Mouse (Mus musculus) gastrocnemius, postnatal 14 days (tissue): ENCODE data around the gene Duoxa1. TPM values are rescaled to one million over a fixed set of nuclear protein-coding genes. Genes with fewer than 3 reads are reported as not detected.
A peak's percentile ranks its signal among the peaks of the same experiment; 100 is the strongest.
"Not testable (repeated sequence)": the region's sequence is repeated elsewhere in the genome, so short reads cannot be mapped to it uniquely, and the experiment has no call there.

Experiments used
- DNase-seq: peaks from one replicate; pipeline ENCODE4 v3.0.0; 2021; ENCODE audit warnings: mixed read lengths
- intact Hi-C: fragments of 180-260 bp; cut with DNase I; formaldehyde crosslinking; loops from one replicate; pipeline ENCODE4 v1.15.1; 2025; ENCODE audit warnings: low total_unique reads
- total RNA-seq, 2 experiments: library from RNA; stranded (reverse); gene quantifications; 2 replicates each; pipeline ENCODE4 v1.2.3; 2021

Duoxa1 gene
- total RNA-seq, 2 experiments from 2014 or later, result 0.42 to 0.53 TPM

- no peak for DNase-seq
- intact Hi-C loops, result no loop called here
Observed at GRCm38 (mm10) chr2:122337291-122337690, 23.8 kb upstream of the Duoxa1 start.

- intact Hi-C loops, result no loop called here
- DNase-seq, result peak; percentile 56
Observed at GRCm38 (mm10) chr2:122334170-122334569, 20.6 kb upstream of the Duoxa1 start.

- no peak for DNase-seq
- intact Hi-C loops, result no loop called here
Observed at GRCm38 (mm10) chr2:122332222-122332621, 18.7 kb upstream of the Duoxa1 start.

GRCm38 (mm10) chr2:122330317-122330716, 16.8 kb upstream of the Duoxa1 start:
- intact Hi-C loops, DNase-seq: not testable (repeated sequence)

DNA sequence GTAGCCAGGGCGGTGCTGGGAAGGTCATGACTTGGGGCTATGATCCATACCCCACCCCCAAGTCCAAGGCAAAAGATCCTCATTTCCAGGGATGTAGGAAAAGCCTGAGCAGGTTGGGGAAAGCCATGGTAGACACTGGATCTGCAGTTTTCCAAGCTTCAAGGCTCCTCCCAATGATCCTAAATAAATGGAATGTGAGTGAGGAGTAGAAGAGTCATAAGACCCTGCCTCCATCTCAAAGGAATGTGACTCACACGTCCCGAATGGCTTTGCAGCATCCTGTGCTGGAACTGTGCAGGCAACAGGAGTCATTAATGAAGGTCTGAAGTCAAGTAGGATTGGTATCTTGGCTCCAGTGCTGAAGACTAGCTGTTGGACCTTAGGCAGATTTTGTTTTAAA, 14.5 kb upstream of the Duoxa1 start:
- no peak for DNase-seq
- intact Hi-C loops, result no loop called here

GRCm38 (mm10) chr2:122325361-122325760, 11.8 kb upstream of the Duoxa1 start:
- intact Hi-C loops, result no loop called here
- no peak for DNase-seq

- intact Hi-C loops, result no loop called here
- no peak for DNase-seq
Observed at GRCm38 (mm10) chr2:122324586-122324985, 11.1 kb upstream of the Duoxa1 start.

DNA sequence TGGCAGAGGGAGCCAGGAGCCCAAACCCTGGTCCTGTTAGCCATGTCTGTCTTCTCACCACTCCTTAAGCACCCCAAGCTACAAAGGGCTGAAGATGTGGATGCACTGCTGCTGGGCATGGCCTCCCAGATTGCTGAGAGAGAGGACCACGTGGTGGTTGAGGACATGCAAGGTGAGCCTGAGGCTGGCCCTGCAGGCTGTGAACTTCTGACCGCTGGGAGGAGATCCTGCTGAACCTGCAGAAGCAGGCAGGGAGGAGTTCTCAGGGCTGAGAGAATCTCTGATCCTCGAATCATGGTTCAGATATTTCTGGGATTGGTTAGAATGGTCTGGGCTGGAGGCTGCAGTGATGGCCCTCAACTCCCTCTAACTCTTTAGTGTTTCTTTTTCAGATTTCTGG, 10.4 kb upstream of the Duoxa1 start:
- intact Hi-C loops, result no loop called here
- DNase-seq, result no peak

DNA sequence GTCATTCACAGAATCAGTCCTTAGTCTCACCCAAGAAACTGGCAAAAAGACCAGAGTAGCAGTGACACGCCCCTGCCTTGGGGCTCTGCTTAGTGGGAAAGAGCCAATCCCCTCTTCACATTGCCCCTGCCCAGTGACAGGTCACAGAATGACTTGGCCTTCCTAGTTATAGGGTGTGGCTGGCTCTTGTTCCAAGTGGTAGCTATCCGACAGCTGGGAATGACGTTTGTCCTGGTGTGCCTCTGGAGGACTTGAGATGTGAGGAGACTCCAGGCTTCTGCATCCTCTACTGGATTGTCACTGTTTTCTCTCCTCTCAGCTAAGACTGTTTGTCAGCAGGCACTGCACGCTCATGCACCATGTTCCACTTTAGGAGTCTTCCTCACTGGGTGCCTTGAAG, 3.9 kb upstream of the Duoxa1 start:
- no peak for DNase-seq
- intact Hi-C loops, result no loop called here

GRCm38 (mm10) chr2:122315372-122315771, 1.8 kb upstream of the Duoxa1 start, which contains the start of gene Duox1:
Duox1 (plus strand) TSS chr2:122315672.
- intact Hi-C loops, result no loop called here
- no peak for DNase-seq

DNA sequence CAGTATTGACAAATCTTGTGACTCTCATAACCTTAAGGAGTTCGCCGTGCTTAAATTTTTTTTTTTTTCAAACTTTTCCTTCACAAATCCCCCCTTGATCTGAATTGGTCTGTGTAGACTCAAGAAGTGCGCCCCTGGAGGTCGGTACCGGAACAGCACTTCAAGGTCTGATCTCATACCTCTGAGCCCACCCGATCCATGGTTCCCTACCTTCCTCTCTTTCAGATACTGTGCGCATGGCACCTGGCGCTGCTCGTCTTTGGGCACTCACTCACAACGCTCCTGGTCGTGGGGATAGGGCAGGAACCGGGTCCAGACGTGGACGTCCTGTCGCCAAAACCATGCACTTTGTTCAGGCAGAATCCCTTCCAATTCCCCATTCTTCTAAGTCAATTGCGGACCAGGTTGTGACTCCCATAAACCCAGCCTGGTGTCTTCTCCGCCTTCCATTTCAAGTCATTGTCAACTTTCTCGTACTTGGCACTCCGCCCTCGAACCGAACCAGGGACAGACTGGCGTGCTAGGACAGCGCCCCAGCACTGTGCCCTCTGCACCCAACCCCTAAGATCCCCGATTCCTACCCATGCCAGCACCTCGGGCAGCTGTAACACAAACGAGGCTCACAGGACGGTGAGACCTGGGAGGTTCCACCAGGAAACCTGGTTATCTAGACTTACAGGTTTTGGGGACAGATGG, 660 bp downstream of the Duoxa1 start:
- intact Hi-C loops, result no loop called here
- DNase-seq, result peak; percentile 47

DNA sequence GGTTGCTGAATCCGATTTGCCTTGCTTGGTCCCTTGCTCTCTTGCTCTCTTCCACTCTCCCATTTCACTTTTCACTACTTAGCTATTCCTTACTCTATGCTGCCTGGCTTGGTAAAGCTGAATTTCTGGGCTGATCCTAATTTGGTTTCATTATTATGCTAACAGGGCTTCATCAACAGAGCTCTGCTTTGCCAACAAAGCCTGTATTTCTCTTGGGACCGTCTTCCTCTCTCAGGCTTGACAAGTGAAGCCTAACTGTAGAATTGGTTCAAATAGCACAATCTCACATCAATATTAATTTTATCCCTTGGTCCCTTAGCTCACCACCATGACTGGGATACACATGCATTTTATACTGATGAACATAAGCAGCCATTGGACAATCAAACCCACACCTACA, 2.0 kb downstream of the Duoxa1 start:
- no peak for DNase-seq
- intact Hi-C loops, result no loop called here

DNA sequence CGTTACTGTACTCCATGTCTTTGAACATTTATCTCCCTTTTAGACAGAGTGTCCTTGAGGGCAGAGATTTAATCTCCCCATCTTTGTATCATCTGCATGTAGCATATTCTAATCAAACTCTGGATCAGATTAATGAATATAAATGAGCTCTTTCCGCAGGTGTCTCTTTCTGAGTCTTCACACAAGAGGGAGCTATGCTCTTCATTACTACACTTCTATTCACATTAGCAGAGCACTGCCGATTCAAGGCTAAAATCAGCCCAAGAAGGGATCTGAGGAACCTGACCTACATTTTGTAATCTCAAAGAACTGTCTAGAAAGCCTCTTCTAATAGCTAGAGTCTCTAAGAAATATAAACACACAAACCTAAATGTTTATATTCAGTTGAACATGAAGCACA, 3.9 kb downstream of the Duoxa1 start:
- intact Hi-C loops, result no loop called here
- DNase-seq, result no peak

- DNase-seq, result no peak
- intact Hi-C loops, result no loop called here
Observed at GRCm38 (mm10) chr2:122306184-122306583, 7.3 kb downstream of the Duoxa1 start.

GRCm38 (mm10) chr2:122305097-122305892, 8.2 kb downstream of the Duoxa1 start:
- no peak for DNase-seq
- intact Hi-C loops, result no loop called here

GRCm38 (mm10) chr2:122304544-122304943, 9.0 kb downstream of the Duoxa1 start:
- DNase-seq, result no peak
- intact Hi-C loops, result loop anchor here (5.0 kb wide), 1 partner anchor 112 kb away; no protein-coding TSS in a partner anchor

GRCm38 (mm10) chr2:122302574-122303241, 10.8 kb downstream of the Duoxa1 start:
- DNase-seq, result peak; percentile 43
- intact Hi-C loops, result loop anchor here (5.0 kb wide), 1 partner anchor 110 kb away; no protein-coding TSS in a partner anchor

DNA sequence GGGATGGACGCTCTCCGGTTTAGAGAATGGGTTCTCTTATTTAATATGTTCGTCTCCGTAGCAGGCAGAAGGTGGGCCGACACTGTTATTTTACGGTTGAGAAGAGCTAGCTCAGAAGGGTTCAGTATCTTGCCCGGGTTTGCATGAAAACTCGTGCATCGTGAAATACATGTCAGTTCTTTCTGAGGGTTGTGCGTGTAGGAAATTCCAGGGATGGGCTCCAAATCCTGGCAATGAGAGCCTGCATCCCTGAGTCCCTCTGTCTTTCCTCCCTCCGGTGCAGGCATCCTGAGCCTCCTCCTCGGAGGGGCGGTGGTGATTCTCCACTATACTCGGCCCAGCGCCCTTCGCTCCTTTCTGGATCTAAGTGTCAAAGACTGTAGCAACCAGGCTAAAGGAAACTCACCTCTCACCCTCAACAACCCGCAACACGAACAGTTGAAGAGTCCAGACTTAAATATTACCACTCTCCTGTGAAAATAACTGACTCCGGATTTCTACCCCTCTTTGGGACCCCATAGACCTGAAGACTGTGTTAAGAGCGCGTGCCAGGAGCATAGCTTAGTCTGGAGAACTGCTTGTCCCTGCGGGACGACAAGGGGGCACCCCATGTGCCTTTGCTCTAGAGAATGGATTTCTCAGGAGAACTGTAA, 11.5 kb downstream of the Duoxa1 start:
- no peak for DNase-seq
- intact Hi-C loops, result loop anchor here (5.0 kb wide), 1 partner anchor 110 kb away; no protein-coding TSS in a partner anchor

- DNase-seq, result no peak
- intact Hi-C loops, result loop anchor here (5.0 kb wide), 1 partner anchor 109 kb away; no protein-coding TSS in a partner anchor
Observed at GRCm38 (mm10) chr2:122301081-122301920, 12.2 kb downstream of the Duoxa1 start.
